Comparison of ENCODE assay signal across 16 mouse cellular contexts in the genomic region with DNA sequence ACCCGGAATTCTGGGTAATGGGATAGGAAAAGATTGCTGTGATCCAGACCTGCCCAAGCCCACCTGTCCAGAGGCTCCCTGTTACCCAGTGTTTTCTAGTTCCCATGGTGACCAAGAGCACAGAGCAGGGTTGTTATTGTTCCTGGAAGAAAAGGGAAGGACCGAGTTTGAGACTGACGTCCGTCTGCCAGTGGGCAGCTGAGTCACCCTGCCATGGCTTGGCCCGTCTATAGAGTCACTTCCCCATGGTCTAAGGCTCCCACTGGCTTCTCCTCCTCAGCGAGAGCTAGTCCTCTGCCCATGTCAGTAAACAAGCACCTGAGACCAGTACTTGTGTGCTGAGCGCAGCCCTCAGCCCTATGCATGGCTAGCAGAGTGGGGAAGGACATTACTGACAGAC. TPM values are rescaled to one million over a fixed set of nuclear protein-coding genes. Genes with fewer than 3 reads are reported as not detected.
DNase-seq lines count a peak whose midpoint lies in the region; ATAC-seq and TF ChIP-seq lines count a peak whose summit lies in the region.
"Had no signal": no experiment of that assay in that cellular context is flagged by ENCODE, and none has a peak within 500 bp of the region (broad histone marks: within the 10 kb centered on the region; RNA-seq: fewer than 3 reads in every experiment).

No protein-coding gene starts in this region.

- no peak overlapping the region for H3K4me2 ChIP-seq in stomach, postnatal 0 days (replicated peaks; ENCODE audit: low read depth)
- no peak overlapping the region for H3K4me2 ChIP-seq in kidney, embryonic 15.5 days
- H3K4me2 ChIP-seq: liver, embryonic 13.5 days; stomach, embryonic 15.5 days had no signal

- WGBS in spleen, adult 2 months: 33% methylated on average over 7 of the region's 7 CpGs
- 47% methylated on average over 7 of the region's 7 CpGs for WGBS in stomach, postnatal 0 days
- WGBS in kidney, embryonic 15.5 days: 64% methylated on average over 7 of the region's 7 CpGs

- no peaks in the 10 kb centered on the region for H3K36me3 ChIP-seq in spleen, adult 2 months (ENCODE audit: control insufficient read depth, insufficient read depth, low read length)
- H3K36me3 ChIP-seq in stomach, postnatal 0 days (ENCODE audit: control insufficient read depth, insufficient read depth, low read length): no peaks in the 10 kb centered on the region
- H3K36me3 ChIP-seq in kidney, embryonic 15.5 days: no peaks in the 10 kb centered on the region
- H3K36me3 ChIP-seq: liver, embryonic 13.5 days; midbrain, embryonic 10.5 days; stomach, embryonic 15.5 days had no signal

- H3K27ac ChIP-seq in spleen, adult 2 months (ENCODE audit: insufficient read depth, low read length): 0 out of 2 replicates have a peak overlapping the region, but pooled peaks have one; percentile 4
- H3K27ac ChIP-seq in stomach, postnatal 0 days (replicated peaks): peak overlapping the region; percentile 63
- no peak overlapping the region for H3K27ac ChIP-seq in kidney, embryonic 15.5 days
- H3K27ac ChIP-seq: liver, embryonic 13.5 days; midbrain, embryonic 10.5 days; stomach, embryonic 15.5 days had no signal

- H3K9ac ChIP-seq in stomach, postnatal 0 days (ENCODE audit: low read length): no peak overlapping the region
- no peak overlapping the region for H3K9ac ChIP-seq in kidney, embryonic 15.5 days
- H3K9ac ChIP-seq: liver, embryonic 13.5 days; stomach, embryonic 15.5 days had no signal

- no peak for TF ChIP-seq EP300 in stomach, postnatal 0 days (optimal IDR thresholded peaks at IDR 0.05)

- no peak overlapping the region for H3K4me3 ChIP-seq in spleen, adult 2 months (ENCODE audit: extremely low read depth, insufficient read depth, insufficient read length)
- H3K4me3 ChIP-seq in stomach, postnatal 0 days (ENCODE audit: low read depth, low read length): no peak overlapping the region
- no peak overlapping the region for H3K4me3 ChIP-seq in kidney, embryonic 15.5 days (replicated peaks)
- H3K4me3 ChIP-seq: liver, embryonic 13.5 days; midbrain, embryonic 10.5 days; stomach, embryonic 15.5 days had no signal

- no peak for DNase-seq in frontal cortex, postnatal 36 days (ENCODE audit: low spot score in 2 of 2)
- DNase-seq in spleen, adult 2 months (ENCODE audit: low read depth in 1 of 2, low spot score in 2 of 2): peak in 1 of 2 experiments; percentile 30
- DNase-seq in spleen, adult 12 weeks (ENCODE audit: low spot score): no peak
- peak; percentile 64 for DNase-seq in lung, postnatal 36 days
- DNase-seq in stomach, postnatal 0 days (ENCODE audit: low spot score): peak; percentile 63
- no peak for DNase-seq in adipocyte (ENCODE audit: low spot score)
- DNase-seq: adrenal gland, adult 8-10 months; cerebellum, adult 18-20 months; kidney, adult 9 months; liver, embryonic 13.5 days; right cerebral cortex, postnatal 25 days; thymus, postnatal 36 days had no signal

- peaks cover 6% of the 10 kb centered on the region; the same call in 1 of the 2 replicates for H3K4me1 ChIP-seq in spleen, adult 2 months (ENCODE audit: control insufficient read depth, insufficient read depth, insufficient read length)
- H3K4me1 ChIP-seq in stomach, postnatal 0 days (replicated peaks; ENCODE audit: control insufficient read depth, insufficient read depth): peaks cover 2% of the 10 kb centered on the region; the same call in 1 of the 2 replicates
- H3K4me1 ChIP-seq in kidney, embryonic 15.5 days: peaks cover 10% of the 10 kb centered on the region

- no peaks in the 10 kb centered on the region for H3K27me3 ChIP-seq in spleen, adult 2 months (ENCODE audit: control insufficient read depth, insufficient read depth, low read length)
- no peaks in the 10 kb centered on the region for H3K27me3 ChIP-seq in stomach, postnatal 0 days (ENCODE audit: control insufficient read depth, insufficient read depth, low read length)
- no peaks in the 10 kb centered on the region for H3K27me3 ChIP-seq in kidney, embryonic 15.5 days
- H3K27me3 ChIP-seq: liver, embryonic 13.5 days; stomach, embryonic 15.5 days had no signal

- H3K9me3 ChIP-seq in stomach, postnatal 0 days (ENCODE audit: control insufficient read depth, low read length): no peaks in the 10 kb centered on the region
- H3K9me3 ChIP-seq in kidney, embryonic 15.5 days (replicated peaks): no peaks in the 10 kb centered on the region
- H3K9me3 ChIP-seq: liver, embryonic 13.5 days; midbrain, embryonic 10.5 days; stomach, embryonic 15.5 days had no signal

- no peak for TF ChIP-seq POLR2A in spleen, adult 2 months (IDR thresholded peaks at IDR 0.05; ENCODE audit: low read depth, low read length)

- TF ChIP-seq CTCF in spleen, adult 2 months (IDR thresholded peaks at IDR 0.05; ENCODE audit: extremely low read depth, insufficient read depth, insufficient read length, insufficient replicate concordance): no peak
- TF ChIP-seq CTCF in stomach, postnatal 0 days (IDR thresholded peaks at IDR 0.05; ENCODE audit: low read depth): no peak

- ATAC-seq in frontal cortex, adult (ENCODE audit: low TSS enrichment): 0 out of 2 replicates have a peak, but pooled peaks have one; percentile 38
- peak; percentile 36; the same call in 1 of the 2 replicates for ATAC-seq in stomach, postnatal 0 days (ENCODE audit: low FRiP score, low TSS enrichment)
- ATAC-seq in kidney, embryonic 15.5 days (replicated peaks; ENCODE audit: low FRiP score): no peak

RNA-seq across cellular contexts. Expression of a gene that starts 36.8 kb away (rescaled TPM):
- polyA plus RNA-seq in spleen, adult 2 months (2012; rRNA removed): 51.4 and 59.6 TPM in 2 replicates
- polyA plus RNA-seq in stomach, postnatal 0 days (2015; fragmentation: Nextera tagmentation; extraction: Ambion mirVana): 117 and 120 TPM in 2 replicates
- polyA plus RNA-seq in kidney, embryonic 15.5 days (2015; fragmentation: Nextera tagmentation; extraction: Ambion mirVana): 93.6 and 98.5 TPM in 2 replicates

RNA-seq across cellular contexts. Expression of a gene that starts 44.5 kb away (rescaled TPM):
- polyA plus RNA-seq in spleen, adult 2 months (2012; rRNA removed): 12.4 and 14.9 TPM in 2 replicates
- 6.7 and 6.8 TPM in 2 replicates for polyA plus RNA-seq in stomach, postnatal 0 days (2015; fragmentation: Nextera tagmentation; extraction: Ambion mirVana)
- 21.3 and 24.7 TPM in 2 replicates for polyA plus RNA-seq in kidney, embryonic 15.5 days (2015; fragmentation: Nextera tagmentation; extraction: Ambion mirVana)

Comparison
In these comparisons a context has a peak if more than half of its experiments do, and no peak if none do; other contexts are left out.
1. DNase-seq: peak in lung, postnatal 36 days (single experiment) and stomach, postnatal 0 days (single experiment); none in frontal cortex, postnatal 36 days (0 of 2), spleen, adult 12 weeks (single experiment) and adipocyte (single experiment).